Mouse (Mus musculus) testis, postnatal 10 days (tissue): ENCODE data around the gene D1Ertd622e.

Experiments used
- DNase-seq: peaks from one replicate; pipeline ENCODE4 v3.0.0; 2021; ENCODE audit warnings: low spot score

The D1Ertd622e gene

GRCm38 (mm10) chr1:97661406-97662241 lies at the start of gene D1Ertd622e:
Gene D1Ertd622e, minus strand, starts transcription at chr1:97662074.
- DNase-seq: peak; percentile 78

- DNase-seq: no peak
Observed at GRCm38 (mm10) chr1:97710520-97710919, 48.6 kb upstream of the D1Ertd622e start.

GRCm38 (mm10) chr1:97705389-97705788 lies 43.5 kb upstream of the D1Ertd622e start:
- no peak for DNase-seq

GRCm38 (mm10) chr1:97704646-97705045 lies 42.8 kb upstream of the D1Ertd622e start:
- no peak for DNase-seq

- DNase-seq: no peak
Observed at GRCm38 (mm10) chr1:97698956-97699570, 37.2 kb upstream of the D1Ertd622e start.

- no peak for DNase-seq
Observed at GRCm38 (mm10) chr1:97697273-97697672, 35.4 kb upstream of the D1Ertd622e start.

GRCm38 (mm10) chr1:97693825-97694224 lies 32.0 kb upstream of the D1Ertd622e start:
- no peak for DNase-seq

GRCm38 (mm10) chr1:97688756-97689155 lies 26.9 kb upstream of the D1Ertd622e start:
- peak; percentile 44 for DNase-seq

GRCm38 (mm10) chr1:97676526-97677177 lies 14.8 kb upstream of the D1Ertd622e start:
- DNase-seq: no peak

GRCm38 (mm10) chr1:97676115-97676514 lies 14.2 kb upstream of the D1Ertd622e start:
- no peak for DNase-seq

- no peak for DNase-seq
Observed at GRCm38 (mm10) chr1:97672849-97673248, 11.0 kb upstream of the D1Ertd622e start.

GRCm38 (mm10) chr1:97667288-97667687 lies 5.4 kb upstream of the D1Ertd622e start:
- no peak for DNase-seq

GRCm38 (mm10) chr1:97662324-97662723 lies 450 bp upstream of the D1Ertd622e start:
- no peak for DNase-seq

GRCm38 (mm10) chr1:97660687-97661405 lies 1.0 kb downstream of the D1Ertd622e start:
- DNase-seq: peak; percentile 70

- DNase-seq: no peak
Observed at GRCm38 (mm10) chr1:97659405-97659804, 2.5 kb downstream of the D1Ertd622e start.

- DNase-seq: no peak
Observed at GRCm38 (mm10) chr1:97657786-97658185, 4.1 kb downstream of the D1Ertd622e start.

- no peak for DNase-seq
Observed at GRCm38 (mm10) chr1:97657201-97657600, 4.7 kb downstream of the D1Ertd622e start.

- DNase-seq: no peak
Observed at GRCm38 (mm10) chr1:97654397-97654975, 7.4 kb downstream of the D1Ertd622e start.

- no peak for DNase-seq
Observed at GRCm38 (mm10) chr1:97650553-97651123, 11.2 kb downstream of the D1Ertd622e start.

GRCm38 (mm10) chr1:97650072-97650471 lies 11.8 kb downstream of the D1Ertd622e start:
- DNase-seq: no peak

GRCm38 (mm10) chr1:97647037-97647436 lies 14.8 kb downstream of the D1Ertd622e start:
- peak; percentile 46 for DNase-seq
